Mouse (Mus musculus) c-Kit-positive CD71-negative TER-119-negative erythroid progenitor cells, embryonic 14.5 days (primary cell): Measurements from ENCODE around the gene Ap5s1.

Experiments used
- DNase-seq: peaks from one replicate; pipeline ENCODE4 v3.0.0-alpha.2; 2013; ENCODE audit warnings: low read depth

The Ap5s1 gene

GRCm38 (mm10) chr2:131187602-131187922, 19.3 kb upstream of the Ap5s1 start:
- no peak for DNase-seq

- no peak for DNase-seq
Measured at GRCm38 (mm10) chr2:131188311-131188710, 18.6 kb upstream of the Ap5s1 start.

GRCm38 (mm10) chr2:131189521-131190309, 17.2 kb upstream of the Ap5s1 start:
- DNase-seq = no peak

GRCm38 (mm10) chr2:131190344-131191004, 16.4 kb upstream of the Ap5s1 start:
- DNase-seq = no peak

- no peak for DNase-seq
Measured at GRCm38 (mm10) chr2:131191005-131191390, 15.9 kb upstream of the Ap5s1 start.

GRCm38 (mm10) chr2:131196606-131197316, 10.1 kb upstream of the Ap5s1 start:
- DNase-seq = no peak

GRCm38 (mm10) chr2:131200710-131201109, 6.2 kb upstream of the Ap5s1 start:
- no peak for DNase-seq

GRCm38 (mm10) chr2:131201262-131201661, 5.6 kb upstream of the Ap5s1 start:
- DNase-seq = no peak

- no peak for DNase-seq
Measured at GRCm38 (mm10) chr2:131203816-131204409, 3.0 kb upstream of the Ap5s1 start.

GRCm38 (mm10) chr2:131204410-131204981, 2.4 kb upstream of the Ap5s1 start:
- DNase-seq = no peak

- DNase-seq = peak; percentile 56
Measured at GRCm38 (mm10) chr2:131205521-131206182, 1.2 kb upstream of the Ap5s1 start.

- DNase-seq = no peak
Measured at GRCm38 (mm10) chr2:131208356-131208755, 1.5 kb downstream of the Ap5s1 start.

- DNase-seq = no peak
Measured at GRCm38 (mm10) chr2:131209125-131209795, 2.4 kb downstream of the Ap5s1 start.

- DNase-seq = peak; percentile 87
Measured at GRCm38 (mm10) chr2:131209969-131210792, 3.3 kb downstream of the Ap5s1 start.

- no peak for DNase-seq
Measured at GRCm38 (mm10) chr2:131211026-131211615, 4.2 kb downstream of the Ap5s1 start.

- DNase-seq = no peak
Measured at GRCm38 (mm10) chr2:131213773-131214172, 6.9 kb downstream of the Ap5s1 start.

- no peak for DNase-seq
Measured at GRCm38 (mm10) chr2:131215941-131216858, 9.3 kb downstream of the Ap5s1 start.

GRCm38 (mm10) chr2:131220030-131220429, 13.2 kb downstream of the Ap5s1 start:
- no peak for DNase-seq
